Mouse (Mus musculus) retina, postnatal 7 days (tissue): Measurements from ENCODE around the gene Tmem251.
A peak's percentile ranks its signal among the peaks of the same experiment; 100 is the strongest.

ENCODE experiments used
- DNase-seq: peaks from one replicate; pipeline ENCODE4 v3.0.0-alpha.2; 2012; ENCODE audit warnings: low read depth, low spot score

Tmem251 gene

DNA sequence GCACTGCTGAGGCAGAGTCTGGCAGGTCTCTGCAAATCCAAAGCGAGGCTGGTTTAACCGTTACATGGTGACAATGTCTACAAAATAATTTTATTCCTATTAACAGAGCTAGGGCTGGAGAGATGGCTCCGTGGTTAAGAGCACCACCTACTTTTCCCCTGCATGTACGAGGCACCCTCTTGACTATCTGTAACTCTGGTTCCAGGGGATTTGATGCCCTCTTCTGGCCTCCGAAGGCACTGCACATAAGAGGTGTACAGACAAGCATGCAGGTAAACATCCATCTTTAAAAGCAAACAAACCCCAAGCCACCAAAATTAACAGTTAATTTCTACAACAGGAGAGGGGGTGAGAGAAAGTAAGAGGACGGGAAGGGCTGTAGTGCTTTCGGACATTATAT, 12.7 kb downstream of the Tmem251 start:
- no peak for DNase-seq

DNA sequence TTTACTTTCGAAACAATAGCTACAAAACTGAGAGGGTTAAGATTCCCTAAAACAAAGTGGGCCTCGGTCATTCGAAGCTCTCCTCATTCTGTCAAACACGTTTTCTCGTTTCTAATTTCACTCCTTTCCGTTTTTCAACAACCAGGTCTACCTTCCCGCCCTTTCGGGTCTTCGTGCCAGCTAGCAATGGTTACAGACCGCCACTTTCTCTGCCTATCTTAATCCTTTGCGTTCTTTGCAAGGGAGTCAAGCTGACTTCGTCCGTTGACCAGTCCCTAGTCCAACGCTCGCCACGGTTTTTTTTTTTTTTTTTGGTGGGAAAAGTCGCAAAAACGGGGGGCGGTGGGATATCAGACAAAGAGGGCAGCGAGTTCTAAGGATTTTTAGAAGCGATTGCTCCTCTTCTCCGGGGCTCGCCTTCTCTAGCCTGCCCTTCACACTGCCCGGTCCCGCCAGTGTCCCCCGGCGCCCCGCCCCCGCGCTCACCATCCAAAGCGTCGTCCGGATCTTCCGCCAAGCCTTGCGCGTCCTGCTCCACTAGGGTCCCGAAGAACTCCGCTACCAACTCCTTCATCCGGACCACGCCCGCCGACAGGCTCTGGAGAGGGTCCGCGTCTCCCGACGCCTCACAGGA, 13.6 kb downstream of the Tmem251 start:
- DNase-seq = no peak

GRCm38 (mm10) chr12:102757689-102758402, 14.3 kb downstream of the Tmem251 start, which contains the start of the genes Gm28051, Gon7 and Ubr7:
Gene Gm28051, minus strand, starts transcription at chr12:102757765.
Gene Gon7, minus strand, starts transcription at chr12:102757803.
Gene Ubr7, plus strand, starts transcription at chr12:102757967.
- DNase-seq = peak; percentile 96

GRCm38 (mm10) chr12:102758403-102758756, 14.8 kb downstream of the Tmem251 start, which contains the start of gene Gm20604:
Gene Gm20604, minus strand, starts transcription at chr12:102758672.
- no peak for DNase-seq

DNA sequence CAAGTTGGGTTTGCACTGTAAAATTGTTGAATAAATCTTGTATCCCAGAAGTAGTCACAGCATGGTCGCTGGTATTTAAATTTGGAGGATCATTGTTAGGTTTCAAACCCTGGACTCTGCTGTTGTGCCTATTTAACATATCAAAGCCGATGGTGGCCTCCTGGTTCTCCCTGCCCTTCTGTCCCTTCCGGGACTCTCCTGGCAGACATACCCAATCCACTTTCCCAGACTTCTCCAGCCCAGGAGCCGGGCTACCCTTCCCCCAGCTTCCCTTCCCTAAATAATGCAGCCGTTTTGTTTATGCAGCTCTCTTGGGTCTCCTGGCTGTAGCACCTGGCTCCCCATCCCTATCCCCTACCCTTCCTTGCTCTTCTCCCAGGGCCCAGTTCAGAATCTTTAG, 15.4 kb downstream of the Tmem251 start:
- no peak for DNase-seq

GRCm38 (mm10) chr12:102761668-102762067, 18.1 kb downstream of the Tmem251 start:
- no peak for DNase-seq

DNA sequence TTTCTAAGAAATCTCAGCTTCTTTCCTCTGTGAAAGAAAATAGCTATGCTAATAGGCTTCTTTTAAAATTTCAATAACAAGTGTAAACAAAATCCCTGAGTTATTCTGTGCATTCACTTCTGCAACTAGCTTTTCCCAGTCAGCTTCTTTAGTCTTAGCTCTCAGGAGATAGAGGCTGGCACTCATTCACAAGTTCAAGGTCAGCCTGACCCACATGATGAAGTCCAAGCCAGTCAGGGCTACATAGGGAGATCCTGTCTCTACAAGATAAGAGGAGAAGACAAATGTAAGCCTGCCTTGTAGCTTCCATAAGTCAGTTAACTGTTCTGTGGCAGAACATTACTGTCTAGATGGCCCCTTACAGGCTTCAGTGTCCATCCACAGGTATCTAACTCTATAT, 20.1 kb downstream of the Tmem251 start:
- no peak for DNase-seq

- no peak for DNase-seq
These were observed 25.4 kb downstream of the Tmem251 start for GRCm38 (mm10) chr12:102769000-102769399.

GRCm38 (mm10) chr12:102771601-102772000, 28.0 kb downstream of the Tmem251 start:
- DNase-seq = no peak

- DNase-seq = no peak
These were observed 29.1 kb downstream of the Tmem251 start for GRCm38 (mm10) chr12:102772676-102773075.

- no peak for DNase-seq
These were observed 32.5 kb downstream of the Tmem251 start for GRCm38 (mm10) chr12:102776035-102776434.

- no peak for DNase-seq
These were observed 34.6 kb downstream of the Tmem251 start for GRCm38 (mm10) chr12:102778151-102778550.

DNA sequence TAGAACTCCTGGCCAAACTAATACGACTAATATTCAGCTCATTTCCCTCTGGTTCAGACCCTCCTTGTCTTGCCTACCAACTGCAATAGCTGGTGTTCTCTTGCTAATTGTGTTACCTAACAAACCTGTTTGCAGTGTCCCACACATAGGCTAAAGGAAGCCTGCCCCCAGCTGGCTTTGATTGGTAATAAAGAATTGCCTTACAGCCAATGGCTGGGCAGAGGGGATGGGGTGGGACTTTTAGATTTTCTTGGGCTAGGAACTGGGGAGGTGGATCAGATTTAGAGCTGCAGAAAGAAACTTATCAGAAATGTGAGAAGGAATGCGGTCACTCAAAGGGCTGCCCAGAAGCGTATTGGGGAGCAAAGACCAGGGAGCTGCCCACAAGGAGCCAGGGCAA, 35.9 kb downstream of the Tmem251 start:
- DNase-seq = no peak

- DNase-seq = no peak
These were observed 39.3 kb downstream of the Tmem251 start for GRCm38 (mm10) chr12:102782841-102783240.

DNA sequence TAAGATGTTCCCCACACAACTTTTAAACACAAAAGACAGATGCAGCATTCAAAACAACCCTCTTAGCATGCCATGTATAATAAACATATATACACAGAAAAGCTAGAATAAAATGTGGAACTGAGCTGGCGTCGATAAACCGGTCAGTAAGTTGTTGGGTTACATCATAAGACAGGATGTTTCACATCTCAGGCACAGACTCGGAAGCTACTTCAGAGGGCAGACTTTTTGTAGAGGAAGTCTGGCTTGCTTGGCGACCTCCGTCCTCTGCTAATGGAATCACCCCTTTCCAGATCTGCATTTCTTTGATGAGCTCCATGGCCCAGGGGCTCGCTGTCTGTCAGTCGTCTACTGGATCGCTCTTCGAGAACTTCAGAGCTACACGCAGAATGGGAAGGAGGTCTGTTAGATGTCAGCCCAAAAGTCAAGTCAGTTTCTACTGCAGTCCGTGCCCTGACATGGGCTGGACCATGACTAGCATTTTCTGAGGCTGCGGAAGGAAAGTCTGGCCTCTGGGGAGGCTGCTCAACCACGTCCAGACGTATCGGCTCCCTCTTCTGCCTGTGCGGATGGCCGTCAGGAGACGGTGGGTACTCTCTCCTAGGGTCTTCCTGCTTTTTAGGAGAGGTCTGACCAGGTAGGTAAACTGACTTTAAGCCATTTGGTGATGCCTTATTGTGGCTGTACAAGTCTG, 41.5 kb downstream of the Tmem251 start:
- DNase-seq = no peak

GRCm38 (mm10) chr12:102785593-102785985, 42.0 kb downstream of the Tmem251 start:
- DNase-seq = no peak

GRCm38 (mm10) chr12:102787927-102788326, 44.4 kb downstream of the Tmem251 start:
- no peak for DNase-seq
